Comparison of ENCODE assay signal across 9 mouse cellular contexts in the genomic region with DNA sequence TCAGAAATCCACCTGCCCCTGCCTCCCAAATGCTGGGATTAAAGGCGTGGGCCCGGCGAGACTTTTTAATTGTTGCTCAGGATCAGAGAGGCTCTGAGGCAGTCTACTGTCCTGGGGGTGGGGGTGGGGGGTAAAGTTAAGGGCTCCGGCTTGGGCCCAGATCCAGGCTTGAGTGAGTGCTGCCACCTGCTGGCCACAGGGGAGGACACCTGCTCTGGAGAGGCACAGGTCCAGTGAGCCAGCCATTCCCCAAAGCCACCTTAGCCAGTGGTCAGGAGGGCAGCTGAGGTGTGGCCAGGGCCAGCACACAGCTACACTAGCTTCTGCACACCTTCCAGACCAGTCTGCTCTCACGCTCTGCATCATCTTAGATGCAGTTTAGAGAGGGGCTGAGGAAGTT. TPM values are rescaled to one million over a fixed set of nuclear protein-coding genes. Genes with fewer than 3 reads are reported as not detected.
DNase-seq lines count a peak whose midpoint lies in the region; ATAC-seq lines count a peak whose summit lies in the region.
"Had no signal": no experiment of that assay in that cellular context is flagged by ENCODE, and none has a peak within 500 bp of the region (broad histone marks: within the 10 kb centered on the region; RNA-seq: fewer than 3 reads in every experiment).

No protein-coding gene starts in this region.

- peak; percentile 37 for ATAC-seq in intestine, embryonic 16.5 days
- ATAC-seq in liver, embryonic 15.5 days (ENCODE audit: insufficient read depth) = 0 out of 2 replicates have a peak, but pooled peaks have one; percentile 17
- peak; percentile 34; the same call in 1 of the 2 replicates for ATAC-seq in stomach, embryonic 16.5 days (ENCODE audit: insufficient read depth, low FRiP score)

- H3K4me2 ChIP-seq in intestine, embryonic 16.5 days (ENCODE audit: low read depth, low read length) = no peak overlapping the region
- no peak overlapping the region for H3K4me2 ChIP-seq in liver, embryonic 15.5 days
- no peak overlapping the region for H3K4me2 ChIP-seq in stomach, embryonic 16.5 days (ENCODE audit: low read depth, low read length)
- H3K4me2 ChIP-seq: limb, embryonic 12.5 days had no signal

- intact Hi-C loops in heart, postnatal 25 days (cut with DNase I) = loop anchor here (1.0 to 5.0 kb wide), 2 partner anchors 94 to 221 kb away; no protein-coding TSS in a partner anchor

- no peak overlapping the region for H3K4me3 ChIP-seq in intestine, embryonic 16.5 days (ENCODE audit: low read length)
- no peak overlapping the region for H3K4me3 ChIP-seq in liver, embryonic 15.5 days (replicated peaks)
- H3K4me3 ChIP-seq in stomach, embryonic 16.5 days (replicated peaks; ENCODE audit: low read length) = no peak overlapping the region
- H3K4me3 ChIP-seq: limb, embryonic 12.5 days had no signal

- no peak overlapping the region for H3K9ac ChIP-seq in intestine, embryonic 16.5 days (ENCODE audit: low read depth, low read length)
- no peak overlapping the region for H3K9ac ChIP-seq in liver, embryonic 15.5 days
- no peak overlapping the region for H3K9ac ChIP-seq in stomach, embryonic 16.5 days (ENCODE audit: low read length)
- H3K9ac ChIP-seq: limb, embryonic 12.5 days had no signal

- peaks cover 3% of the 10 kb centered on the region; the same call in 1 of the 2 replicates for H3K36me3 ChIP-seq in intestine, embryonic 16.5 days (ENCODE audit: control insufficient read depth, insufficient read depth, low read length)
- peaks cover 31% of the 10 kb centered on the region for H3K36me3 ChIP-seq in liver, embryonic 15.5 days (replicated peaks)
- no peaks in the 10 kb centered on the region for H3K36me3 ChIP-seq in stomach, embryonic 16.5 days (ENCODE audit: control insufficient read depth, insufficient read depth, low read length)

- peak; percentile 92 for DNase-seq in heart, adult 11 months
- no peak for DNase-seq in heart, postnatal 25 days (ENCODE audit: low spot score)
- DNase-seq in cerebellum, adult 9-11 months = peak; percentile 70
- DNase-seq in gastrocnemius, postnatal 10 days = peak; percentile 82
- peak; percentile 82 for DNase-seq in neural tube, embryonic 10.5 days (ENCODE audit: extremely low spot score, low spot score)

- peaks cover 18% of the 10 kb centered on the region for H3K4me1 ChIP-seq in intestine, embryonic 16.5 days (ENCODE audit: control insufficient read depth, insufficient read depth, low read length)
- peaks cover 11% of the 10 kb centered on the region for H3K4me1 ChIP-seq in liver, embryonic 15.5 days (replicated peaks)
- peaks cover 14% of the 10 kb centered on the region for H3K4me1 ChIP-seq in stomach, embryonic 16.5 days (ENCODE audit: control insufficient read depth, insufficient read depth, low read length)

- H3K9me3 ChIP-seq in intestine, embryonic 16.5 days (ENCODE audit: control insufficient read depth, low read length) = no peaks in the 10 kb centered on the region
- no peaks in the 10 kb centered on the region for H3K9me3 ChIP-seq in liver, embryonic 15.5 days (replicated peaks)
- no peaks in the 10 kb centered on the region for H3K9me3 ChIP-seq in stomach, embryonic 16.5 days (replicated peaks; ENCODE audit: control insufficient read depth, low read length)
- H3K9me3 ChIP-seq: limb, embryonic 12.5 days had no signal

- peaks cover 19% of the 10 kb centered on the region for H3K27me3 ChIP-seq in intestine, embryonic 16.5 days (replicated peaks; ENCODE audit: control insufficient read depth, insufficient read depth, low read length)
- H3K27me3 ChIP-seq in liver, embryonic 15.5 days = peaks cover 52% of the 10 kb centered on the region
- peaks cover 9% of the 10 kb centered on the region; the same call in 1 of the 2 replicates for H3K27me3 ChIP-seq in stomach, embryonic 16.5 days (ENCODE audit: control insufficient read depth, insufficient read depth, low read length)

- 8% methylated on average over 5 of the region's 5 CpGs for WGBS in intestine, embryonic 16.5 days
- WGBS in liver, embryonic 15.5 days (ENCODE audit: insufficient replicate concordance) = 4% methylated on average over 5 of the region's 5 CpGs
- WGBS in stomach, embryonic 16.5 days = 7% methylated on average over 5 of the region's 5 CpGs

- H3K27ac ChIP-seq in intestine, embryonic 16.5 days (ENCODE audit: low read length) = no peak overlapping the region
- no peak overlapping the region for H3K27ac ChIP-seq in liver, embryonic 15.5 days (replicated peaks)
- H3K27ac ChIP-seq in stomach, embryonic 16.5 days (ENCODE audit: low read length) = no peak overlapping the region
- H3K27ac ChIP-seq: limb, embryonic 12.5 days had no signal

RNA-seq across cellular contexts. Expression of a gene that starts 35.0 kb away (rescaled TPM):
- 10 to 100 TPM; 65.2 to 66.1 TPM for total RNA-seq in heart, postnatal 25 days (2021)
- 10 to 100 TPM; 41.5 to 49.7 TPM for total RNA-seq in gastrocnemius, postnatal 10 days (2021)
- polyA plus RNA-seq in intestine, embryonic 16.5 days (2015; fragmentation: Nextera tagmentation; extraction: Ambion mirVana) = 55.9 and 59.6 TPM in 2 replicates
- 32.4 and 36.7 TPM in 2 replicates for polyA plus RNA-seq in liver, embryonic 15.5 days (2015; fragmentation: Nextera tagmentation; extraction: Ambion mirVana)
- 50.8 and 53.7 TPM in 2 replicates for polyA plus RNA-seq in stomach, embryonic 16.5 days (2015; fragmentation: Nextera tagmentation; extraction: Ambion mirVana)

RNA-seq across cellular contexts. Expression of a gene that starts 35.2 kb away (rescaled TPM):
- total RNA-seq in heart, postnatal 25 days (2021) = 10 to 100 TPM; 83.5 to 84.3 TPM
- total RNA-seq in gastrocnemius, postnatal 10 days (2021) = 10 to 100 TPM; 34.9 to 45.5 TPM
- polyA plus RNA-seq in intestine, embryonic 16.5 days (2015; fragmentation: Nextera tagmentation; extraction: Ambion mirVana) = 91.5 and 92.7 TPM in 2 replicates
- polyA plus RNA-seq in liver, embryonic 15.5 days (2015; fragmentation: Nextera tagmentation; extraction: Ambion mirVana) = 28.7 and 30.0 TPM in 2 replicates
- 85.2 and 109 TPM in 2 replicates for polyA plus RNA-seq in stomach, embryonic 16.5 days (2015; fragmentation: Nextera tagmentation; extraction: Ambion mirVana)

RNA-seq across cellular contexts. Expression of a gene that starts 46.5 kb away (rescaled TPM):
- not detected for total RNA-seq in heart, postnatal 25 days (2021)
- under 1 TPM; 0.31 to 0.93 TPM for total RNA-seq in gastrocnemius, postnatal 10 days (2021)
- polyA plus RNA-seq in intestine, embryonic 16.5 days (2015; fragmentation: Nextera tagmentation; extraction: Ambion mirVana) = 0.53 and 2.3 TPM in 2 replicates
- 0.08 TPM in 2 replicates for polyA plus RNA-seq in liver, embryonic 15.5 days (2015; fragmentation: Nextera tagmentation; extraction: Ambion mirVana)
- 1.3 and 1.7 TPM in 2 replicates for polyA plus RNA-seq in stomach, embryonic 16.5 days (2015; fragmentation: Nextera tagmentation; extraction: Ambion mirVana)
